Mouse (Mus musculus): ENCODE data around the gene Rpl23a. TPM values are rescaled to one million over a fixed set of nuclear protein-coding genes. Genes with fewer than 3 reads are reported as not detected.

Rpl23a gene
- total and polyA plus RNA-seq, 3 experiments = 1,695 to 2,502 (median 2,130) TPM

DNA sequence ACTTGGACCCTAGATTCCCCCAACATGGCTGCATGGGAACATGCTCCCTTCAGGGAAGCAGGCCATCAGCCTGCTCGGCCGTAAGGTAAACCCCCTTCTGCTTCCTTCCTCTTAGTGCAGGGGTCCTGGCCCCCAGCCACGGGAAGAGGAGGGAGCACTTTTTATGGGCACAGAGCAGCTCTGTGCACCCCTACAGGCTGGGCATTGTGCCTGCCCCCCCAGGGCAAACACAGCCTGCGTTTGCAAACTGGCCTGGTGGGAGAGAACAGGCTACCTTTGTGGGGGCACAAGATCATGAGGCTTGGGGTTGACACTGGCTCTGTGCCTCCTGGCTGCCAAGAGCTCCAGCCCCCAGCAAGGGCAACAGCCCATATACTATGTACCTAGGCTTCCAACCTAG, 21.4 kb downstream of the Rpl23a start:
- H3K27me3 ChIP-seq (ENCODE audit: insufficient read depth, low read length) = no peaks in the 10 kb centered on the region
- TF ChIP-seq POLR2AphosphoS5 (IDR thresholded peaks at IDR 0.05; ENCODE audit: insufficient replicate concordance, low read depth, low read length) = no peak
- H3K4me3 ChIP-seq (ENCODE audit: low read depth, low read length) = peak overlapping the region; percentile 86; the same call in 1 of the 2 replicates
- H3K36me3 ChIP-seq (replicated peaks) = peaks cover 76% of the 10 kb centered on the region
- H3K9me3 ChIP-seq (replicated peaks) = no peaks in the 10 kb centered on the region
- no peak for ATAC-seq (ENCODE audit: extremely low read depth, insufficient number of reproducible peaks, low FRiP score, poor library complexity, severe bottlenecking)
- DNase-seq (ENCODE audit: low spot score) = no peak
- peaks cover 89% of the 10 kb centered on the region for H3K4me1 ChIP-seq (ENCODE audit: insufficient read depth, low read depth, low read length)

GRCm38 (mm10) chr11:78161169-78161568, 22.2 kb downstream of the Rpl23a start:
- no peak for DNase-seq (ENCODE audit: low spot score)
- Histone ChIP-seq H3K27me3 (ENCODE audit: insufficient read depth, low read length) (no peaks in the 10 kb centered on the region), H3K9me3 (replicated peaks) (no peaks in the 10 kb centered on the region), H3K36me3 (replicated peaks) (peaks cover 82% of the 10 kb centered on the region), H3K4me3 (ENCODE audit: low read depth, low read length) (peak overlapping the region; percentile 14; the same call in 1 of the 2 replicates), H3K4me1 (ENCODE audit: insufficient read depth, low read depth, low read length) (peaks cover 83% of the 10 kb centered on the region)
- TF ChIP-seq GATA2 (IDR thresholded peaks at IDR 0.05; ENCODE audit: borderline replicate concordance, low read depth, low read length) (no peak), CTCF (IDR thresholded peaks at IDR 0.05; ENCODE audit: low read depth, low read length) (no peak), POLR2AphosphoS5 (IDR thresholded peaks at IDR 0.05; ENCODE audit: insufficient replicate concordance, low read depth, low read length) (no peak), TAL1 (conservative IDR thresholded peaks at IDR 0.05; ENCODE audit: low read depth, low read length) (no peak), GATA1 (IDR thresholded peaks at IDR 0.05; ENCODE audit: borderline replicate concordance, low read length) (no peak)
- no peak for ATAC-seq (ENCODE audit: extremely low read depth, insufficient number of reproducible peaks, low FRiP score, poor library complexity, severe bottlenecking)

DNA sequence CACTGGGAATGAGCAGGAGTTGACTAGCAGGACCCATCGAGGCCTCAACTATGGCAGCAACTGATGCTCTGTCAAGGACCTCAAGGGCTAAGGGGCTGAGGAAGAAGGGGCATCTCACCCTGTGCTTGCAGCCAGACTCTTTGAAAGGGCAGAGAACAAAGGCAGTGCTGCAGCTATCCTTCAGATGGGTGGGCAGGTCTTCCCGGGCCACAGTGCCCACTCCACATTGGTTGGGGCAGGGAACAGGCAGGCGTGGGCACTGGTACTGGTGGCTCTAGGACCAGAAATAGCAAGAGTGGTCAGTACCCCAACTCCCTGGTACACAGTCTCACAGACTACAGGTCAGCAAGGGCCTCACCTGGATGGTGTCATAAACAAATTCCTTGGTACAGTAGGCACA, 22.7 kb downstream of the Rpl23a start:
- Histone ChIP-seq H3K4me1 (ENCODE audit: insufficient read depth, low read depth, low read length) (peaks cover 78% of the 10 kb centered on the region), H3K27me3 (ENCODE audit: insufficient read depth, low read length) (no peaks in the 10 kb centered on the region), H3K4me3 (ENCODE audit: low read depth, low read length) (no peak overlapping the region), H3K36me3 (replicated peaks) (peaks cover 86% of the 10 kb centered on the region), H3K9me3 (replicated peaks) (no peaks in the 10 kb centered on the region)
- ATAC-seq (ENCODE audit: extremely low read depth, insufficient number of reproducible peaks, low FRiP score, poor library complexity, severe bottlenecking) = no peak
- TF ChIP-seq GATA1 (IDR thresholded peaks at IDR 0.05; ENCODE audit: borderline replicate concordance, low read length) (no peak), CTCF (IDR thresholded peaks at IDR 0.05; ENCODE audit: low read depth, low read length) (no peak), POLR2AphosphoS5 (IDR thresholded peaks at IDR 0.05; ENCODE audit: insufficient replicate concordance, low read depth, low read length) (no peak), GATA2 (IDR thresholded peaks at IDR 0.05; ENCODE audit: borderline replicate concordance, low read depth, low read length) (no peak), TAL1 (conservative IDR thresholded peaks at IDR 0.05; ENCODE audit: low read depth, low read length) (no peak)
- no peak for DNase-seq (ENCODE audit: low spot score)

DNA sequence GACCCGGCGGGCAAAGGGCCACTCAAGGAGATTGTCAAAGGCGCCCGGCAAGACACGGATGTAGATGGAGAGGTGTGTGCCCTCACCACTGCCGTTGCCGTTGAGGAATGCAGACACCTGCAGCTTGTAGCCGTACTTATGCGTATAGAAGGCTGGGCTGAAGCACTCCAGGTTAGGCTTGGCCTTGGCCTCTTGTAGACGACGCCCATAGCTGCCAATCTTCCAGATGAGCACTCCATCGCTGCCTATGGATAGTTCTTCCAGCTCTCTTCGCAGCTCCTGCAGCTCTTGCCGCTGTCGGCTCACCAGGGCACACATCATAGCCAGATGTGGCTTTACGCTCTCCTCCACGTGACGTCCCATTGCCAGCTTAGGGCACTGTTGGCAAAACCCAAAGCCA, 23.2 kb downstream of the Rpl23a start:
- Histone ChIP-seq H3K4me3 (ENCODE audit: low read depth, low read length) (no peak overlapping the region; the same call in 1 of the 2 replicates), H3K9me3 (replicated peaks) (no peaks in the 10 kb centered on the region), H3K4me1 (ENCODE audit: insufficient read depth, low read depth, low read length) (peaks cover 75% of the 10 kb centered on the region)

GRCm38 (mm10) chr11:78159557-78159956, 23.8 kb downstream of the Rpl23a start:
- Histone ChIP-seq H3K36me3 (replicated peaks) (peaks cover 97% of the 10 kb centered on the region), H3K4me3 (ENCODE audit: low read depth, low read length) (peak overlapping the region; percentile 28; the same call in 1 of the 2 replicates), H3K4me1 (ENCODE audit: insufficient read depth, low read depth, low read length) (peaks cover 76% of the 10 kb centered on the region), H3K9me3 (replicated peaks) (no peaks in the 10 kb centered on the region), H3K27me3 (ENCODE audit: insufficient read depth, low read length) (no peaks in the 10 kb centered on the region)
- TF ChIP-seq CTCF (IDR thresholded peaks at IDR 0.05; ENCODE audit: low read depth, low read length) = no peak
- no peak for TF ChIP-seq TAL1 (conservative IDR thresholded peaks at IDR 0.05; ENCODE audit: low read depth, low read length)
- DNase-seq (ENCODE audit: low spot score) (no peak), ATAC-seq (ENCODE audit: extremely low read depth, insufficient number of reproducible peaks, low FRiP score, poor library complexity, severe bottlenecking) (no peak)

More for the DNA sequence above, 23.2 kb downstream of the Rpl23a start:
- Histone ChIP-seq H3K36me3 (replicated peaks) (peaks cover 91% of the 10 kb centered on the region), H3K27me3 (ENCODE audit: insufficient read depth, low read length) (no peaks in the 10 kb centered on the region)
- ATAC-seq (ENCODE audit: extremely low read depth, insufficient number of reproducible peaks, low FRiP score, poor library complexity, severe bottlenecking) (no peak), DNase-seq (ENCODE audit: low spot score) (no peak)
- TF ChIP-seq CTCF (IDR thresholded peaks at IDR 0.05; ENCODE audit: low read depth, low read length) (no peak), POLR2AphosphoS5 (IDR thresholded peaks at IDR 0.05; ENCODE audit: insufficient replicate concordance, low read depth, low read length) (no peak), TAL1 (conservative IDR thresholded peaks at IDR 0.05; ENCODE audit: low read depth, low read length) (no peak), GATA2 (IDR thresholded peaks at IDR 0.05; ENCODE audit: borderline replicate concordance, low read depth, low read length) (no peak), GATA1 (IDR thresholded peaks at IDR 0.05; ENCODE audit: borderline replicate concordance, low read length) (no peak)

DNA sequence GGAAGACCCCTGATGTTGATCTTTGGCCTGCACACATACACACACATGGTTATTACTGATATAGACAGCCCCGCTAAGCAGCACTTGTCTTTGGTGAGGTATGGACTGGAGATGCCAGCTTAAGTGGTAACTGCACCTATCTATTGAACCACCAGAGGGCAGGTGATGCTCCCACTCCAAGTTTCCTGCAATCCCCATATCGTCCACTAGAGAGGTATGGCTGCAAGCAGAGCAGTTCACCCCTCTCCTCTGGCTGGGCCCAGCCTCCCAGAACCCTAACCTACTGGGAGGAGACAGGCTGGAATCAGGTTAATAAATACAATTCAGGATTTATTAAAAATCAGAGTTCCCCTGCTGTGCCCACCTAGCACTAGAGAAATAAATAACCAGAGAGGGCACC, 24.3 kb downstream of the Rpl23a start:
- Histone ChIP-seq H3K4me1 (ENCODE audit: insufficient read depth, low read depth, low read length) (peaks cover 76% of the 10 kb centered on the region), H3K4me3 (ENCODE audit: low read depth, low read length) (no peak overlapping the region), H3K27me3 (ENCODE audit: insufficient read depth, low read length) (no peaks in the 10 kb centered on the region), H3K36me3 (replicated peaks) (peaks cover 99% of the 10 kb centered on the region), H3K9me3 (replicated peaks) (no peaks in the 10 kb centered on the region)
- ATAC-seq (ENCODE audit: extremely low read depth, insufficient number of reproducible peaks, low FRiP score, poor library complexity, severe bottlenecking) = peak; percentile 60; the same call in 1 of the 2 replicates
- peak; percentile 65 for DNase-seq (ENCODE audit: low spot score)
- TF ChIP-seq CTCF (IDR thresholded peaks at IDR 0.05; ENCODE audit: low read depth, low read length) (peak; percentile 99), TAL1 (conservative IDR thresholded peaks at IDR 0.05; ENCODE audit: low read depth, low read length) (no peak)

DNA sequence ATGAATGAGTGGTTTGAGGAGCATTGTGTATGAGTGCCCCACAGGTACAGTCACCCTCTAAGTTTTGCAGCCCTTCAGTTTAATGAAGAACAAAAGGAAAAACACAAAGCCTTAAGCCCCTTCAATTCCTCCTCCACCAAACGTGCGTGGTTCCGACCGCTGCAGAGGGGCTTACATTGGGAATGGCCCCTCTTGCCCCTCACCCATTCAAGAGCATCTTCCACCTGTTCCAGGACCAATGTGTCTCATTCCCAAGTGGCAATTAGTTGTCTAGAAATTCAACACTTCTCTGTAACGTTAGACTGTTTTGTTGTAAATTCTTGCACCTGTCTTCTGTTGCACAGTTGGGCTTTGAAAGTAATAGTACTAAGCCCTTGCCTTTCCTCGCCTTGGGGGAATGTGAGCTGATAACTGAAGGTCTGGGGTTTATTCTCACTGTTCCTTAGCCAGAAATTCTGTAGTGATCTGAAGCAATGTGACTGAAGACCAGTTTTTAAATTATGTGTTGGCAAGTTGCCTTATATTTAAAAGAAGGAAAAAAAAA, 27.2 kb downstream of the Rpl23a start:
- peaks cover 55% of the 10 kb centered on the region for H3K4me1 ChIP-seq (ENCODE audit: insufficient read depth, low read depth, low read length)
- TF ChIP-seq GATA2 (IDR thresholded peaks at IDR 0.05; ENCODE audit: borderline replicate concordance, low read depth, low read length) (no peak), CTCF (IDR thresholded peaks at IDR 0.05; ENCODE audit: low read depth, low read length) (no peak), POLR2AphosphoS5 (IDR thresholded peaks at IDR 0.05; ENCODE audit: insufficient replicate concordance, low read depth, low read length) (no peak), GATA1 (IDR thresholded peaks at IDR 0.05; ENCODE audit: borderline replicate concordance, low read length) (no peak), TAL1 (conservative IDR thresholded peaks at IDR 0.05; ENCODE audit: low read depth, low read length) (no peak)
- no peak for DNase-seq (ENCODE audit: low spot score)
- no peak for ATAC-seq (ENCODE audit: extremely low read depth, insufficient number of reproducible peaks, low FRiP score, poor library complexity, severe bottlenecking)
- no peaks in the 10 kb centered on the region for H3K9me3 ChIP-seq (replicated peaks)
- no peak overlapping the region for H3K4me3 ChIP-seq (ENCODE audit: low read depth, low read length)
- H3K36me3 ChIP-seq (replicated peaks) = peaks cover 96% of the 10 kb centered on the region
- no peaks in the 10 kb centered on the region for H3K27me3 ChIP-seq (ENCODE audit: insufficient read depth, low read length)
